Mouse (Mus musculus): ENCODE measurements around the gene Itga6. TPM values are rescaled to one million over a fixed set of nuclear protein-coding genes. Genes with fewer than 3 reads are reported as not detected.

Gene Itga6
- 65.6 and 95.8 TPM in 2 replicates for polyA plus RNA-seq (2014; fragmentation: Nextera tagmentation; extraction: Ambion mirVana)

DNA sequence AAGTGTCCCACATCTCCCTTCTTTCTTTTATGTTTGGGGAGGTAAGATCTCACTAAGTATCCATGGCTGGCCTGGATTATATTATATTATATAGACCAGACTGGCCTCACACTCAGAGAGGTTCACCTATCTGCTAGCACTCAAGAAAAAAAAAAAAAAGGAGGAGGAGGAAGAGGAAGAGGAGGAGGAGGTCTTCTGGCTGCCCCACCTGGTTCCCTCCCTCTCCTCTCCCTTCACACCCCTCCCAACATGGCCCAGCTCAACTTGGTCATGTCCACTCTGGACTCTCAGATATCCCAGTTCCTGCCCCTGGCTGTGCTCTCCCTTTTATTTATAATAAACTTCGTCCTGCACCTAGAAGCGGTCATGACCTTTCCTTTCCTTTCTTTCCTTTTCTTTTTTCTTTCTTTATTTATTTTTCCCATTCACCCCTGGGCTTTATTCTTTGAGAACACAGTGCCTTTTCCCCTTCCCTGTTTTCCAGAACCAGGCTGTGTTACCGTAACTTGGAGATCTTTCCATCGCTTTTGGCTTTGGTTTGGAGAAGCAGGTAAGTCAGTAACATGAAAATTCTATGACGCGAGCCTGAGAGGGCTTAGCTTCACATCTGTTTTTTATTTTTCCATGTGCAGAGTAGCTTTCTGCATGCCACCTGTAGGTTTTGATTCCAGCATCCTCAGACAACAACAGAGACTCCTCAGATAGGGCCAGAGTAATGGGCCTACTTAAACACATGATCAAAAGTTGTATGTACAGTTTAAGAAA, at the start of gene Itga6:
Gene Itga6, plus strand, starts transcription at position 7 of the 765 bp plus-strand sequence.
- no peaks in the 10 kb centered on the region for H3K36me3 ChIP-seq (ENCODE audit: control insufficient read depth, insufficient read depth, low read length)
- peak within 1 kb of the TSS; percentile 38; the same call in 1 of the 2 replicates for H3K27ac ChIP-seq (ENCODE audit: low read depth, low read length)
- peaks cover 26% of the 10 kb centered on the region for H3K4me1 ChIP-seq (ENCODE audit: control insufficient read depth, insufficient read depth, low read length)
- H3K9ac ChIP-seq (ENCODE audit: low read depth, low read length) = no peak within 1 kb of the TSS; the same call in 1 of the 2 replicates
- H3K9me3 ChIP-seq (ENCODE audit: control insufficient read depth, low read length) = no peaks in the 10 kb centered on the region
- peak within 1 kb of the TSS; percentile 17; the same call in 1 of the 2 replicates for H3K4me2 ChIP-seq (replicated peaks; ENCODE audit: low read depth, low read length)
- H3K27me3 ChIP-seq (ENCODE audit: control insufficient read depth, insufficient read depth, low read length) = no peaks in the 10 kb centered on the region
- H3K4me3 ChIP-seq (ENCODE audit: low read length) = no peak within 1 kb of the TSS
- WGBS = 79% methylated on average over 6 of the region's 6 CpGs
- ATAC-seq (ENCODE audit: low FRiP score, low TSS enrichment) = no peak

DNA sequence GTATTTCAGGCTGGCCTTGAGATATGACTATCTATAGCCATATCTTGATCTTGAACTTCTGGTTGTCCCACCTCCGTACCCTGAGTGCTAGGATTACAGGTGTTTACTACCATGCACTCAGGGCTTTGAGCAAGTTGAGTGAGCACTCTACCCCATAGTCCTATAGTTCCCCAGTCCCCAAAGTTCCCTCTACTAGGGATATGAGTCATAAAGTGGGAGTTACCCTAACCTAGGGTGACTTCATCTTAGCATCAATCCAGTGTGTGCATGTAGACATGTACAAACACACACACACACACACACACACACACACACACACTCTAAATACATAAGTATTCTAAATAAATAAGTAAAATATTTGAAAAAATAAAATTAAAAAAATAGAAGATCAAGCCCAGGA, 48.6 kb upstream of the Itga6 start:
- Histone ChIP-seq H3K4me1 (ENCODE audit: control insufficient read depth, insufficient read depth, low read length) (0 out of 2 replicates have a peak, but pooled peaks cover 7% of the 10 kb centered on the region), H3K4me3 (ENCODE audit: low read length) (no peak overlapping the region), H3K27me3 (ENCODE audit: control insufficient read depth, insufficient read depth, low read length) (no peaks in the 10 kb centered on the region), H3K36me3 (ENCODE audit: control insufficient read depth, insufficient read depth, low read length) (no peaks in the 10 kb centered on the region), H3K9me3 (ENCODE audit: control insufficient read depth, low read length) (no peaks in the 10 kb centered on the region), H3K9ac (ENCODE audit: low read depth, low read length) (no peak overlapping the region), H3K4me2 (replicated peaks; ENCODE audit: low read depth, low read length) (no peak overlapping the region), H3K27ac (ENCODE audit: low read depth, low read length) (no peak overlapping the region)
- no peak for ATAC-seq (ENCODE audit: low FRiP score, low TSS enrichment)
- 84% methylated on average over 1 of the region's 1 CpGs for WGBS

DNA sequence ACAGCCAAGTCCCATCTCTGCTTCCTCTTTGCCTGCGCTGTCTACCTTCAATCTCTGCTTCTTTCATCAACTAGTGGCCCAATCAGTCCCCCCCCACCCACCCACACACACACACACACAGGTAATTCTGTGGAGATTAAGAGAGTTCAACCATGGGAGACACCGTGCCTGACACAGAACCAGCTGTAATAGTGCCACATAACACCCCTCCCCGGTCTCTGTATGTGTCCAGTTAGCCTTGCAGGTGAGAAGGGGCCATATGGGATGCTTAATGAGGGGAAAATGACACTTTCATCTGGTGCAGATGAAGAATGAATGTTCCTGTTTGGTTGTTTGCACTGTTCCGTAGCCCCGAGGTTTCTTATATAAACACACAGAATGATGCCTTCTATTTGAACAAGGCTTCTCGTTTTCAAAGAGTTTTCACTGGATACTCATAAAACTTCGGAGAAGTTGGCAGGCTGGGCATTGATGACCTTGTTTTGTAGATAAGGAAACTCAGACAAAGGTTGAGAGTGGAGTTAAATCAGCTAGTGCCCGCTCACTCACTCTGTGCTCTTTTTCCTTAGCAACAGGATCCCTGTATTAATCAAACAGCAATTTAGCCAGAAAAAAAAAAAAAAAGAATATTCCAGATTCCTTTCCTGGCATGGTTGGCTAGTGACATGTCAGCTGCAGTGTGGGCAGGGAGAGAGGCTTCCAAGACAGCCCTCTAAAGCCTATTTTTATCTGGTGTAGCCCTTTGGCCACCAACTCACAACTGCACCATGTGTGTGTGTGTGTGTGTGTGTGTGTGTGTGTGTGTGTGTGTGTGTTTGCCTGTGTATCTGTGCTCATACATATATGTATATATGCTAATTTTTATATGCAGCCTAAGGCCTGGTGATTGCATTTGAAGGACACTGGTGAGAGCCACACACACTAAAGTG, 47.7 kb upstream of the Itga6 start:
- Histone ChIP-seq H3K4me2 (replicated peaks; ENCODE audit: low read depth, low read length) (no peak overlapping the region), H3K27me3 (ENCODE audit: control insufficient read depth, insufficient read depth, low read length) (no peaks in the 10 kb centered on the region), H3K27ac (ENCODE audit: low read depth, low read length) (no peak overlapping the region), H3K4me1 (ENCODE audit: control insufficient read depth, insufficient read depth, low read length) (0 out of 2 replicates have a peak, but pooled peaks cover 7% of the 10 kb centered on the region), H3K9me3 (ENCODE audit: control insufficient read depth, low read length) (no peaks in the 10 kb centered on the region), H3K36me3 (ENCODE audit: control insufficient read depth, insufficient read depth, low read length) (no peaks in the 10 kb centered on the region), H3K4me3 (ENCODE audit: low read length) (no peak overlapping the region), H3K9ac (ENCODE audit: low read depth, low read length) (no peak overlapping the region)
- ATAC-seq (ENCODE audit: low FRiP score, low TSS enrichment) = no peak
- 33% methylated on average over 8 of the region's 8 CpGs for WGBS

DNA sequence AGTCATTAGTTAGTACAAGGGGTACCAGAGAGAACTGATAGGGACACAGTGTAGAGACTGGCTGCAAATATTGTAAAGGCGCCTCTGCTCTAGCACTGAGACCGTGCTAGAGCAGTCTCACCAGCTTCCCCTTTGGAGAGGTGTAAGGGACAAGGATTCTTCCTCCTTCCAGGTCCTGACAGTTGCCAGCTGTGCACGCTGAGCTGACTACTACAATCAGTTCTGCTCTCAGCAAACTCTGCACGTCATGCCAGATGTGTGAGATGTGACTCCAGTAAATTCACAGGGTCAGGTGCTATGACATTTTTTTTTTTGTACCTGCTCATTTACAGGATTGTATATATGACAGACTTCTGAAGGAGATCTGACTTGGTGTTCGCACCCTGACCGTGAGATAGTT, 47.0 kb upstream of the Itga6 start:
- Histone ChIP-seq H3K4me3 (ENCODE audit: low read length) (no peak overlapping the region), H3K27me3 (ENCODE audit: control insufficient read depth, insufficient read depth, low read length) (no peaks in the 10 kb centered on the region), H3K4me1 (ENCODE audit: control insufficient read depth, insufficient read depth, low read length) (0 out of 2 replicates have a peak, but pooled peaks cover 7% of the 10 kb centered on the region), H3K36me3 (ENCODE audit: control insufficient read depth, insufficient read depth, low read length) (no peaks in the 10 kb centered on the region), H3K27ac (ENCODE audit: low read depth, low read length) (no peak overlapping the region), H3K9ac (ENCODE audit: low read depth, low read length) (no peak overlapping the region), H3K4me2 (replicated peaks; ENCODE audit: low read depth, low read length) (no peak overlapping the region), H3K9me3 (ENCODE audit: control insufficient read depth, low read length) (no peaks in the 10 kb centered on the region)
- ATAC-seq (ENCODE audit: low FRiP score, low TSS enrichment) = no peak
- WGBS = 79% methylated on average over 6 of the region's 6 CpGs

DNA sequence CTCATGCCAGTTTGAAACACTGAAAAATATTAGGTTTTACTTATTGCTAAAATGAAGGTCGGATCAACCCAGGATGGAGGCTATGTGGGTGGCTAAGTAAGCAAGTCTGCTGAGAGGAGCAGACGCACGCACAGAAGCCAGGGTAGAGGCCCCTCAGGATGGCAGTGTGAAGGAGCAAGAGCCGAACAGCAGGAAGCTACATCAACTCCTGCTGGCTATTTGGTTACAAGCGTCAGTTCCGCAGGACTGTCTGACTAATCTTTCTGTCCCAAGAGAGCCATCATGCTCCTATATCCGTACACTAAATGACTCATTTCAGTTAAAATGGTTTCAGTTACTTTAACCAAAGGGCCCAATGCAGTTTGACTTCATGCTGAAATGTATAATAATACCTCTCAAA, 46.5 kb upstream of the Itga6 start:
- Histone ChIP-seq H3K9ac (ENCODE audit: low read depth, low read length) (no peak overlapping the region), H3K36me3 (ENCODE audit: control insufficient read depth, insufficient read depth, low read length) (no peaks in the 10 kb centered on the region), H3K4me3 (ENCODE audit: low read length) (no peak overlapping the region), H3K4me1 (ENCODE audit: control insufficient read depth, insufficient read depth, low read length) (0 out of 2 replicates have a peak, but pooled peaks cover 7% of the 10 kb centered on the region), H3K27me3 (ENCODE audit: control insufficient read depth, insufficient read depth, low read length) (no peaks in the 10 kb centered on the region), H3K27ac (ENCODE audit: low read depth, low read length) (no peak overlapping the region), H3K9me3 (ENCODE audit: control insufficient read depth, low read length) (no peaks in the 10 kb centered on the region), H3K4me2 (replicated peaks; ENCODE audit: low read depth, low read length) (no peak overlapping the region)
- 23% methylated on average over 7 of the region's 7 CpGs for WGBS
- no peak for ATAC-seq (ENCODE audit: low FRiP score, low TSS enrichment)

DNA sequence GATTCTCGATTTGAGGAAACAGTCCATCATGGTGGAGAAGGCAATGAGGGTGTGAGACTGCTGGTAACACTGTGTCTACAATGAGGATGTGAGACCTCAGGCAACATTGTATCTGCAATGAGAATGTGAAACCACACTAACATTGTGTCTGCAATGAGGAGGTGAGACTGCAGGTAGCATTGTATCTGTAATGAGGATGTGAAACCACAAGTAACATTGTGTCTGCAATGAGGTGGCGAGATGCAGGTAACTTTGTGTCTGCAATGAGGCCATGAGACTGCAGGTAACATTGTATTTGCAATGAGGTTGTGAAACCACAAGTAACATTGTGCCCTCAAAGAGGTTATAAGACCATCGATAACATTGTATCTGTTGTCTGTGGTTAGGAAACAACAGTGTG, 44.1 kb upstream of the Itga6 start:
- Histone ChIP-seq H3K4me1 (ENCODE audit: control insufficient read depth, insufficient read depth, low read length) (0 out of 2 replicates have a peak, but pooled peaks cover 7% of the 10 kb centered on the region), H3K36me3 (ENCODE audit: control insufficient read depth, insufficient read depth, low read length) (no peaks in the 10 kb centered on the region), H3K4me3 (ENCODE audit: low read length) (no peak overlapping the region), H3K9ac (ENCODE audit: low read depth, low read length) (no peak overlapping the region), H3K4me2 (replicated peaks; ENCODE audit: low read depth, low read length) (no peak overlapping the region), H3K27me3 (ENCODE audit: control insufficient read depth, insufficient read depth, low read length) (no peaks in the 10 kb centered on the region), H3K9me3 (ENCODE audit: control insufficient read depth, low read length) (no peaks in the 10 kb centered on the region), H3K27ac (ENCODE audit: low read depth, low read length) (no peak overlapping the region)
- 87% methylated on average over 3 of the region's 3 CpGs for WGBS
- no peak for ATAC-seq (ENCODE audit: low FRiP score, low TSS enrichment)

DNA sequence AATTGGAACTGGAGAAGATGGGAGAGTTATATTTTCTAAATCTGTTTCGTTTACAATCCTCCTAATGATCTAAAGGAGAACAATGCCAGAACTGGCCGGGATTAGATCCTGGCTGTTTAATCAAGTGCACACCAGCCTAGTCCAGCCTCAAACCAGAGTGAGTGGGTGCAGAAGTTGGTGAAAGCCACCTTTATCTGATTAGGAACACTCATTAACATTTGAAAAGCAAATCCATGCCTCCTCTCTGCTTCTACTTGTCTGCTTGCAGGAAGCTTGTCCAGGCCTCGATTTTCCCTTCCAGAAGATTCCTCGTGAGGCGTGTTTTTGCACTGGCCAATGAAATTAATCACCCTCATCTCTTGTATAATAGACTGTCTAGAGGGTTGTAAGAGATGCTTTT, 41.1 kb upstream of the Itga6 start:
- ATAC-seq (ENCODE audit: low FRiP score, low TSS enrichment) = no peak
- Histone ChIP-seq H3K27ac (ENCODE audit: low read depth, low read length) (no peak overlapping the region), H3K9ac (ENCODE audit: low read depth, low read length) (no peak overlapping the region), H3K4me1 (ENCODE audit: control insufficient read depth, insufficient read depth, low read length) (no peaks in the 10 kb centered on the region), H3K4me2 (replicated peaks; ENCODE audit: low read depth, low read length) (no peak overlapping the region), H3K4me3 (ENCODE audit: low read length) (no peak overlapping the region), H3K36me3 (ENCODE audit: control insufficient read depth, insufficient read depth, low read length) (no peaks in the 10 kb centered on the region), H3K9me3 (ENCODE audit: control insufficient read depth, low read length) (no peaks in the 10 kb centered on the region), H3K27me3 (ENCODE audit: control insufficient read depth, insufficient read depth, low read length) (no peaks in the 10 kb centered on the region)
- 77% methylated on average over 5 of the region's 5 CpGs for WGBS

DNA sequence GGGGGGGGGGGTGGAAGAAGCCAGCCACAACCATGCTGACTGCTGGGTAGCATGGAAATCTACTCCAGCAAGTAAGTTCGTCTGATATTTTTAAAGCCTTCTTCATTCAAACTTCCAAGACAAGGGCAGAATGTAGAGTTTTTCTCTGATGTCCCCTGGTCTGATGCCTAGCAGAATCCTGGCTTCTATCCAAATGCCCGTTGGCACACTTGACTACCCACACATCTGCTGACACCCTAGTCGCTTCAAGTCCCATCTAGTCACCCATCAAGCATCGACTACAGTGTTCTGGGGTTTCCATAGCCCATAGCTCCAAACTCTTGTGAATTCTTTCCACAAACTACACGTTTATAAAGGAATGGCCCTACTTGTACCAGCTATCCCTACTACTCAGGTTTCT, 36.5 kb upstream of the Itga6 start:
- no peak overlapping the region for H3K27ac ChIP-seq (ENCODE audit: low read depth, low read length)
- no peak overlapping the region for H3K4me2 ChIP-seq (replicated peaks; ENCODE audit: low read depth, low read length)
- ATAC-seq (ENCODE audit: low FRiP score, low TSS enrichment) = no peak
- H3K4me3 ChIP-seq (ENCODE audit: low read length) = no peak overlapping the region
- H3K9ac ChIP-seq (ENCODE audit: low read depth, low read length) = no peak overlapping the region
- no peaks in the 10 kb centered on the region for H3K36me3 ChIP-seq (ENCODE audit: control insufficient read depth, insufficient read depth, low read length)
- no peaks in the 10 kb centered on the region for H3K27me3 ChIP-seq (ENCODE audit: control insufficient read depth, insufficient read depth, low read length)
- H3K4me1 ChIP-seq (ENCODE audit: control insufficient read depth, insufficient read depth, low read length) = no peaks in the 10 kb centered on the region
- H3K9me3 ChIP-seq (ENCODE audit: control insufficient read depth, low read length) = no peaks in the 10 kb centered on the region
- 84% methylated on average over 5 of the region's 5 CpGs for WGBS

DNA sequence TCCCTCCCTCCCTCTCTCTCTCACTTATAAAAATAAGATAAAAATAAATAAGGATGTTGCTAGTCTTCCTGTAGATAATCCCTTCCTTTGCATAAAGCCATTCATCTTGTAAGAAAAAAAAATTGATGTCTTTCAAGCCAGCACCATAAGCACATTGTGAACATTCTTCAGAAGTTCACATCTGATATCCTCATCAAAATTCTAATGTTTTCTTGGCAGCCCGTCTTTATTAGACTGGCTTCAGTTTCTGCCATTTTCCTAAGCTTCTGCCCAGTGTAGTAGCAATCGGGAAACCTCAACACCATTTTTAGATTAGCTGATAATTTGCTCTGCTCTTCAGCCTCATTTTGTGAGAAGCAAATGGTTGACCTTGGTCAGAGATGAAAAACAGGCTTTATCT, 33.8 kb upstream of the Itga6 start:
- H3K27ac ChIP-seq (ENCODE audit: low read depth, low read length) = no peak overlapping the region
- no peaks in the 10 kb centered on the region for H3K4me1 ChIP-seq (ENCODE audit: control insufficient read depth, insufficient read depth, low read length)
- WGBS = 78% methylated on average over 2 of the region's 2 CpGs
- no peak overlapping the region for H3K4me3 ChIP-seq (ENCODE audit: low read length)
- H3K9me3 ChIP-seq (ENCODE audit: control insufficient read depth, low read length) = no peaks in the 10 kb centered on the region
- no peaks in the 10 kb centered on the region for H3K27me3 ChIP-seq (ENCODE audit: control insufficient read depth, insufficient read depth, low read length)
- no peak overlapping the region for H3K4me2 ChIP-seq (replicated peaks; ENCODE audit: low read depth, low read length)
- no peaks in the 10 kb centered on the region for H3K36me3 ChIP-seq (ENCODE audit: control insufficient read depth, insufficient read depth, low read length)
- ATAC-seq (ENCODE audit: low FRiP score, low TSS enrichment) = no peak
- no peak overlapping the region for H3K9ac ChIP-seq (ENCODE audit: low read depth, low read length)

Measured in kidney, embryonic 14.5 days (tissue).